Mouse (Mus musculus) forebrain, embryonic 12.5 days (tissue): Measurements from ENCODE around the gene Stx19. TPM values are rescaled to one million over a fixed set of nuclear protein-coding genes. Genes with fewer than 3 reads are reported as not detected.

ENCODE experiments used
- ATAC-seq: fragments of 200-750 bp; cut with Nextera tagmentation; 2 replicates; pipeline ENCODE4 v1.8.0; 2017; ENCODE audit warnings: moderate TSS enrichment; ENCODE audit not compliant: low FRiP score
- H3K27ac ChIP-seq: fragments of 300-500 bp; sonication (generic); 2 replicates; pipeline ENCODE4 v1.5.1; 2016; ENCODE audit warnings: mild to moderate bottlenecking
- H3K27me3 ChIP-seq: fragments of 300-500 bp; sonication (generic); 2 replicates; pipeline ENCODE4 v1.6.1; 2016; ENCODE audit warnings: mild to moderate bottlenecking
- H3K36me3 ChIP-seq: fragments of 300-500 bp; sonication (generic); replicated peaks from 2 replicates; pipeline ENCODE4 v1.6.1; 2016; ENCODE audit warnings: mild to moderate bottlenecking
- H3K4me1 ChIP-seq: fragments of 300-500 bp; sonication (generic); 2 replicates; pipeline ENCODE4 v1.6.1; 2016
- H3K4me2 ChIP-seq: fragments of 300-500 bp; sonication (generic); 2 replicates; pipeline ENCODE4 v1.6.1; 2016; ENCODE audit warnings: mild to moderate bottlenecking, moderate library complexity
- H3K4me3 ChIP-seq: fragments of 300-500 bp; sonication (generic); replicated peaks from 2 replicates; pipeline ENCODE4 v1.5.1; 2016; ENCODE audit warnings: mild to moderate bottlenecking
- H3K9ac ChIP-seq: fragments of 300-500 bp; sonication (generic); 2 replicates; pipeline ENCODE4 v1.6.1; 2016; ENCODE audit warnings: mild to moderate bottlenecking
- H3K9me3 ChIP-seq: fragments of 300-500 bp; sonication (generic); 2 replicates; pipeline ENCODE4 v1.6.1; 2016
- WGBS: fragments of 180-500 bp; shearing (Covaris S2); methylation state at CpG from one replicate; pipeline ENCODE4 v1.1.7; 2016; 5-methylcytosine and 5-hydroxymethylcytosine counted together
- polyA plus RNA-seq: library from polyadenylated mRNA; unstranded; fragments of >200 nt; fragmentation: Nextera tagmentation; extraction: Ambion mirVana; gene quantifications from 2 replicates; pipeline ENCODE4 v1.2.1, GENCODE M21; 2016

The Stx19 gene
- 0.64 TPM in 2 replicates for polyA plus RNA-seq

DNA sequence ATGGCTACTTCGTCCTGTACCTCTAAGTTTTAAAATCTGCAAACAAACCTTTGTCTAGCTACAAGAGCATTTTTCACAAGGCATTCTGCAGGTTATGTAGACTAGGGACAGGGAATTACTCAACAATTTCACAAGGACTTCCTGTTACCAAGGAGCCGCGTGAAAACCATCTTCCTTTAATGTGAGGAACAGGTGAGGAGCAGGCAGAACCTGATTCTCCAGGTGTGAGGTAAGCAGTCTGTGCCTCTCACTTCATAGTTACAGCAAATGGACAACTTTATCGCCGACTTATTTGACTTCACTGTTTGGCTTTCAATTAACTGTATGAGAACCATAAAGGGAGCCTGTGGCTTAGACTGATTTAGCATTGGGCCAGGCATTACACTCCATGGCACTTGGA, at the start of gene Stx19:
Gene Stx19 (plus strand): TSS at position 186 of the 400 bp plus-strand sequence.
- H3K27ac ChIP-seq, result no peak within 1 kb of the TSS
- no peak for ATAC-seq

GRCm38 (mm10) chr16:62773462-62773861, 41.0 kb upstream of the Stx19 start:
- WGBS, result 83% methylated on average over 4 of the region's 4 CpGs
- Histone ChIP-seq H3K27me3 (no peaks in the 10 kb centered on the region), H3K4me3 (no peak overlapping the region), H3K9ac (no peak overlapping the region), H3K27ac (no peak overlapping the region), H3K36me3 (0 out of 2 replicates have a peak, but pooled peaks cover 2% of the 10 kb centered on the region), H3K9me3 (no peaks in the 10 kb centered on the region), H3K4me2 (no peak overlapping the region), H3K4me1 (no peaks in the 10 kb centered on the region)
- no peak for ATAC-seq

More for the DNA sequence above, at the start of gene Stx19:
- Histone ChIP-seq H3K36me3 (no peaks in the 10 kb centered on the region), H3K9ac (no peak within 1 kb of the TSS), H3K4me3 (no peak within 1 kb of the TSS), H3K4me2 (no peak within 1 kb of the TSS), H3K27me3 (no peaks in the 10 kb centered on the region), H3K9me3 (no peaks in the 10 kb centered on the region), H3K4me1 (no peaks in the 10 kb centered on the region)
- 88% methylated on average over 5 of the region's 5 CpGs for WGBS

DNA sequence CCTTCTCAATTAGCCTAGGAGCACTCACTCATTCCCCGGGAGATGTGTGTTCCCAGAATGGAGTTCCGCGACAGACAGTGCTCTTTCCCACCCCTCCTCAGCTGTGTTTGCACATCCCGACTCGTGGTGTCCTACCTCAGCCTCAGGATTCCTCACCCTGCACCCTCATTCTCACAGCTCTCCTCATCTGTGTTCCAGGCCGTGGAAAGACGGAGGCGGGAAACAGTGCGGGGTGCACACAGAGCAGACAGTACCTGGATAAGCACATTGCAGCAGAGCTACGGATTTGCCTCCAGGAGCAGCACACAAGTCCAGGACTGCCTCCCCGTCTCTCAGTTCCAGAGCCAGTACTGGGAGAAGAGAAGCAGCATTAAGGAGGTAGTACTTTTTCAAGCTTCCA, 38.4 kb upstream of the Stx19 start:
- H3K4me1 ChIP-seq, result no peaks in the 10 kb centered on the region
- no peaks in the 10 kb centered on the region for H3K27me3 ChIP-seq
- H3K27ac ChIP-seq, result no peak overlapping the region
- H3K36me3 ChIP-seq, result 0 out of 2 replicates have a peak, but pooled peaks cover 2% of the 10 kb centered on the region
- H3K9me3 ChIP-seq, result no peaks in the 10 kb centered on the region
- no peak for ATAC-seq
- H3K9ac ChIP-seq, result no peak overlapping the region
- WGBS, result 85% methylated on average over 11 of the region's 11 CpGs
- H3K4me2 ChIP-seq, result no peak overlapping the region
- H3K4me3 ChIP-seq, result no peak overlapping the region

DNA sequence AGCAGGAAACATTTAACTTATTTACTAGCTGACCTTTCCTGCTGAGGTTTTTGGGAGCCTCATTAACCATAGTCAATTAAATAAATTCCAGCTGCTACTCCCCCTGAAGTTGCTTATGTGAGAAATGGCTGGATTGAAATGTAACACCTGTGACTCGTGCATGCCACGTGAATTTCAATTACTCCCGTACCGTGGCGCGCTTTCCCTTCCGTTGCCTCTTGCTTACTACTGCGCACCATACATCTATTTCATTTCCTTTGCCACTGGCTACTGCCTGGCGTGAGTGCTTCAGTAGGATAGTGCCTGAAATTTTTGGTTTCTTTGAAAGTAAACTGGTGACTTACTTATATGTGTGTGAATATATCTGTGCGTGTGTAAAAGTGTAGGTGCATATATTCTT, 36.2 kb upstream of the Stx19 start:
- Histone ChIP-seq H3K27me3 (no peaks in the 10 kb centered on the region), H3K4me3 (no peak overlapping the region), H3K4me2 (no peak overlapping the region), H3K9ac (no peak overlapping the region), H3K9me3 (no peaks in the 10 kb centered on the region), H3K27ac (no peak overlapping the region), H3K4me1 (no peaks in the 10 kb centered on the region), H3K36me3 (0 out of 2 replicates have a peak, but pooled peaks cover 2% of the 10 kb centered on the region)
- WGBS, result 82% methylated on average over 10 of the region's 10 CpGs
- peak; percentile 20; the same call in 1 of the 2 replicates for ATAC-seq

GRCm38 (mm10) chr16:62782229-62782628, 32.2 kb upstream of the Stx19 start:
- WGBS, result 68% methylated on average over 5 of the region's 5 CpGs
- ATAC-seq, result no peak
- Histone ChIP-seq H3K4me1 (peaks cover 23% of the 10 kb centered on the region), H3K27me3 (no peaks in the 10 kb centered on the region), H3K4me3 (no peak overlapping the region), H3K9ac (no peak overlapping the region), H3K4me2 (no peak overlapping the region), H3K9me3 (no peaks in the 10 kb centered on the region), H3K27ac (no peak overlapping the region), H3K36me3 (no peaks in the 10 kb centered on the region)

DNA sequence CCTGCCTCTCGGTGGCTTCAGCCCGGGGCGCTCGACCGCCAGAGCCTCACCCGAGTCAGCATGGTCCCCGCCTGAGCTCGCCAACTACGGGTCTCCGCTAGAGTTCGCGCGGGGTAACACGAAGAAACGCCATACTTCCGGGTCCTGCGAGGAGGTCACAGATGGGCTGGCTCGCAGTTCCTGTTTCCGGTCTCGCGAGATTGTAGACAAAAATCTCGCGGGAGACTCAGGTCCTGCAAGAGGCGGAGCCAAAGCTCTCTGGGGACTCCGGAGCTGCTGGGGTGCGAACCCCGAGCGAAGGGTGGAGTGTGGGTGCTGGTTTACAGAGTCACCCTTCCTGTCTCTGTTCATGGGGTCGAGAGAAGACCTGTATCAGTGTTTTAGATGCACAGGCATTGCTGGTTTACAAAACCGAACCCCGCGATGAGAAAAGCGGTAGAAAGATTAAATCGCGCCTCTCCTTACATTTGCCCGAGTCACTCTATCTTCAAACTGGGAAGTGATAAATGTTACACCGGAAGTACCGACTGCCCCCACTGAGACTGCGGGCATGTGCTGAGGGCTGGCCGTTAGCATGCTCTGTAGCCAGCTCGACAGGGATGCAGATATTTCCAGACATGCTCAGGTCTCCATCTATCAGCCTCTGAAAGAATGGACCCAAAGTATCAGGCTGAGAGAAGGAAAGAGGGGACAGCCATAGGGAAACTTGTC, 27.7 kb upstream of the Stx19 start, which contains the start of gene Nsun3:
Gene Nsun3 (minus strand): TSS at position 198 of the 711 bp plus-strand sequence.
- Histone ChIP-seq H3K4me3 (peak within 1 kb of the TSS; percentile 73), H3K27ac (peak within 1 kb of the TSS; percentile 82), H3K4me2 (peak within 1 kb of the TSS; percentile 69), H3K9me3 (no peaks in the 10 kb centered on the region), H3K4me1 (peaks cover 26% of the 10 kb centered on the region), H3K9ac (peak within 1 kb of the TSS; percentile 71), H3K36me3 (no peaks in the 10 kb centered on the region), H3K27me3 (no peaks in the 10 kb centered on the region)
- 2% methylated on average over 41 of the region's 41 CpGs for WGBS
- ATAC-seq, result peak; percentile 97

- Histone ChIP-seq H3K9ac (no peak overlapping the region), H3K36me3 (peaks cover 11% of the 10 kb centered on the region; the same call in 1 of the 2 replicates), H3K9me3 (no peaks in the 10 kb centered on the region), H3K4me3 (no peak overlapping the region), H3K4me2 (no peak overlapping the region), H3K27me3 (no peaks in the 10 kb centered on the region), H3K27ac (no peak overlapping the region), H3K4me1 (no peaks in the 10 kb centered on the region)
- WGBS, result 90% methylated on average over 1 of the region's 1 CpGs
- ATAC-seq, result no peak
Measured at GRCm38 (mm10) chr16:62796608-62797007, 17.9 kb upstream of the Stx19 start.

DNA sequence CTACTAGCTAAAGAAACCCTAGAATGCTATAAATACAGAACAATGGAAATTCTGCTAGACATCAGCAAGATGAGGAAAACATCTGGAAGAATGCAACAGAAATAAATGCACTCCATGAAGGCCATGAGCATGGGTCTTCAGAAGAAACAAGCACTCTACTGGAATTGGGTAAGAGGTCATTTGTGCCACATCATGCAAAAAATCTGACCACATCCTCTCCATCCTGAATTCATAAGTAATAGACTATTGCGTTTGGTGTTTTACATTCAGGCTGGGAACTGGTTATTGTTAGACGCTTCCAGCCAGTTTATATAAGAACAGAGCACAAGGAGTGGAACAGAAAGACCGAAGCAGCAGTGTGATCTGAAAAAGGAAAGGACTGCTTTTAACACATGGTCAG, 15.7 kb upstream of the Stx19 start:
- peaks cover 13% of the 10 kb centered on the region for H3K36me3 ChIP-seq

GRCm38 (mm10) chr16:62799426-62799825, 15.1 kb upstream of the Stx19 start:
- H3K9me3 ChIP-seq, result no peaks in the 10 kb centered on the region
- no peaks in the 10 kb centered on the region for H3K4me1 ChIP-seq
- no peaks in the 10 kb centered on the region for H3K27me3 ChIP-seq
- no peak for ATAC-seq
- H3K4me3 ChIP-seq, result no peak overlapping the region
- no peak overlapping the region for H3K9ac ChIP-seq
- H3K4me2 ChIP-seq, result no peak overlapping the region
- no peak overlapping the region for H3K27ac ChIP-seq
- 90% methylated on average over 4 of the region's 4 CpGs for WGBS
- H3K36me3 ChIP-seq, result peaks cover 13% of the 10 kb centered on the region

More for the DNA sequence above, 15.7 kb upstream of the Stx19 start:
- H3K27ac ChIP-seq, result no peak overlapping the region
- no peaks in the 10 kb centered on the region for H3K9me3 ChIP-seq
- no peak overlapping the region for H3K4me2 ChIP-seq
- no peaks in the 10 kb centered on the region for H3K4me1 ChIP-seq
- H3K27me3 ChIP-seq, result no peaks in the 10 kb centered on the region
- no peak overlapping the region for H3K9ac ChIP-seq
- no peak for ATAC-seq
- H3K4me3 ChIP-seq, result no peak overlapping the region
- WGBS, result 91% methylated on average over 3 of the region's 3 CpGs

DNA sequence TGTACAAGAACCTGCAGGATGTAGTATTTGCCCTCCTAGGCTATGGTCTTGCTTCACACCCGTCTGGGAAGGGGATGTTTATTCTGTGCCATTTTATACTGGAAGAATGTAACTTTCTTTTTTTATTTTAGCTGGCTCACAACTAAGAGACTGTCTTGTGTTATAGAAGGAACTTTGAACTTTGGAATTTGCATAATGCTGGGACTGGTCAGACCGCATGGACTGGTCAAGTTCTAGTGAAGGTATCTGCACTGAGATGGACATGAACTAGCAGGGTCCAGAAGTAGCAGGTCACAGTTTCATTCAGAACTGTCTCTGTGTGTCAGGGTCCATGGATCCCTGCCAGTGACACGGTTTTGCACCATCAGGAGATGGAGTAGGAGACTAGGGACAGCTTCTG, 14.6 kb upstream of the Stx19 start:
- Histone ChIP-seq H3K4me2 (no peak overlapping the region), H3K27ac (no peak overlapping the region), H3K27me3 (no peaks in the 10 kb centered on the region), H3K9me3 (no peaks in the 10 kb centered on the region), H3K4me3 (no peak overlapping the region), H3K4me1 (no peaks in the 10 kb centered on the region), H3K9ac (no peak overlapping the region), H3K36me3 (peaks cover 16% of the 10 kb centered on the region)
- no peak for ATAC-seq
- WGBS, result 89% methylated on average over 3 of the region's 3 CpGs

DNA sequence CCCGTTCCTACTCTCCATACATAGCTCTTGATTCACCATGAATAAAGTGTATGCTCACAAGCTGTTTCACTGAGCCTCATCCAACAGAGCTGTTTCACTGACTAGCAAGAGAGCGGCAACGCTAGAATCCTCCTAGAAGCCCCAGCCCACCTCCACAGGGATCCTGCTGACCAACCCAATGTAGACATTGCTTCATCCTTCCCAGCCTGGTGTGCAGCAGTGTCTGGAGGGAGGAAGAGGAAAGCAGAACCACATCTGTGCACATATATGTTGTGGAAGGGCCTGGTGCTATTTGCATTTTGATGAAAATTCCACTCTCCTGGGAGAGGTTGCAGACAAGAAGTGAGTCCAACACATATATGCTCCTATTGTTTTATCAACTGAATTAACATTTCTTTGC, 9.9 kb upstream of the Stx19 start:
- H3K9me3 ChIP-seq, result no peaks in the 10 kb centered on the region
- H3K27me3 ChIP-seq, result no peaks in the 10 kb centered on the region
- WGBS, result 98% methylated on average over 3 of the region's 3 CpGs
- no peak overlapping the region for H3K27ac ChIP-seq
- H3K9ac ChIP-seq, result no peak overlapping the region
- no peaks in the 10 kb centered on the region; the same call in 1 of the 2 replicates for H3K4me1 ChIP-seq
- H3K4me3 ChIP-seq, result no peak overlapping the region
- no peak for ATAC-seq
- H3K36me3 ChIP-seq, result peaks cover 11% of the 10 kb centered on the region
- no peak overlapping the region for H3K4me2 ChIP-seq

- H3K27me3 ChIP-seq, result no peaks in the 10 kb centered on the region
- no peak overlapping the region for H3K9ac ChIP-seq
- H3K4me1 ChIP-seq, result no peaks in the 10 kb centered on the region; the same call in 1 of the 2 replicates
- H3K4me2 ChIP-seq, result no peak overlapping the region
- ATAC-seq, result 0 out of 2 replicates have a peak, but pooled peaks have one; percentile 39
- 53% methylated on average over 8 of the region's 8 CpGs for WGBS
- 0 out of 2 replicates have a peak, but pooled peaks cover 3% of the 10 kb centered on the region for H3K36me3 ChIP-seq
- no peaks in the 10 kb centered on the region for H3K9me3 ChIP-seq
- H3K27ac ChIP-seq, result no peak overlapping the region
- no peak overlapping the region for H3K4me3 ChIP-seq
Measured at GRCm38 (mm10) chr16:62807249-62807979, 7.1 kb upstream of the Stx19 start.
